Mouse (Mus musculus) thymus, postnatal 36 days (tissue): ENCODE results near the gene Rln1.

Experiments used
- DNase-seq, 2 experiments: peaks; one replicate each; pipeline ENCODE4 v3.0.0; 2022; ENCODE audit warnings: mixed read lengths in 2 of 2

Gene Rln1

DNA sequence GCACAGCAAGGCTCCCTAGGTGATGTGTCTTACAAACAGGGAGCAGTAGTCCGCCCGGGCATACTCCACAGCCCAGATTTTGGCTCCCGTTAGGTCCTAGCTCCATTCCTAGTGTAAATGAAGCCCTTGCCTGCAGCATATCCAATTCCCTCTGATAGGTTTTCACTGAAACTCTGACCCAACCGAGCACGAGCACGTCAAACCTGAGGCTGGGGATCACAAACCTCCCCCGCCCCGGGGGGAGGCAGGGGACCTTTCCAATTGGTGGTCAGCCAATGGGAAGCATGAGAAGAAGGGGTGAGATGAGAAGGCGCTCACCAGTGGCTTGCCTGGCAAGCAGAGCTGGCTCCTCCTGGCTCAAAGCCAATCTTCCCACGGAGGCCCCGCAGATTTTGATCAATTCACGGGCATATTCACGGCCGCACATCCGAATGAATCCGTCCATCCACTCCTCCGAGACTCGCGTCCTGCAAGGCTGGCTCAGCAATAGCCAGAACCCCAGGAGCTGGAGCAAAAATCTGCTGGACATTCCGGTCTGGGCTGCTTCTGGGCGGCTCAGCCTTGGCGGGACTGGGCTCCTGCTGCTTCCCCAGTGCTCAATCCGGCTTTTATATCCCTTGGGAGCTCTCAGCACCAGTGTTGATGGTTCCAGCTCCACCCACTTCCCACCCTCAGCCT, at the start of gene Rln1:
TSS of gene Rln1 (minus strand) at position 603 of the 678 bp plus-strand sequence.
- no peak for DNase-seq

GRCm38 (mm10) chr19:29383368-29383767, 48.9 kb upstream of the Rln1 start:
- DNase-seq = no peak

GRCm38 (mm10) chr19:29379839-29380603, 45.6 kb upstream of the Rln1 start:
- no peak for DNase-seq

GRCm38 (mm10) chr19:29376382-29376781, 41.9 kb upstream of the Rln1 start:
- no peak for DNase-seq

DNA sequence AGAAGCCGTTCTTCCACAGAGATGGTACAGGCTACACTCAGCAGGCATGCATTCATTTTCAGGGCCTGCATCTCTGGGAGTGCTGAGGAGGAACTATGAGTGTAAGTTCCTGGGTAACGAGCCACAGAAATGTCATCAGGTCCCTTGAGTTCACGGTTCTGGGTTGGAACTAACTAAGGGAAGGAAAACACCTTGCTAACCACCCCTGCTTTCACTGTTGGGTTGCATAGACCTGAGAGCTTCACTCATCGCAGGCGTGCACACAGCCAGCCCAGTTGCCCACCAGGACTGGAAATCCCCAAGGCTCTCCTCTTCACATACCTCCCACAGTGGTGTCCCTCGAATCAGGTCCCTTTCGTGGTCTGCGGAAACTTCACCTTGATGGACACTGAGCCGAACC, 40.5 kb upstream of the Rln1 start:
- no peak for DNase-seq

DNA sequence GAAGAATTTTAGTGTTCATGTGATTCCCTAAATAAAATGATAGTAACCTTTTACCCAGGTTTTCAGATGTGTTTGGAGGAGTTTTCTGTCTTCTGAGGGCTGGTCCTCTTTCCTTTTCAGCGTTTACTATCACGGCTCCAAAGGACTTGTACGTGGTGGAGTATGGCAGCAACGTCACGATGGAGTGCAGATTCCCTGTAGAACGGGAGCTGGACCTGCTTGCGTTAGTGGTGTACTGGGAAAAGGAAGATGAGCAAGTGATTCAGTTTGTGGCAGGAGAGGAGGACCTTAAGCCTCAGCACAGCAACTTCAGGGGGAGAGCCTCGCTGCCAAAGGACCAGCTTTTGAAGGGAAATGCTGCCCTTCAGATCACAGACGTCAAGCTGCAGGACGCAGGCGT, 39.0 kb upstream of the Rln1 start:
- DNase-seq = no peak

- no peak for DNase-seq
These were observed 38.2 kb upstream of the Rln1 start for GRCm38 (mm10) chr19:29372621-29373020.

DNA sequence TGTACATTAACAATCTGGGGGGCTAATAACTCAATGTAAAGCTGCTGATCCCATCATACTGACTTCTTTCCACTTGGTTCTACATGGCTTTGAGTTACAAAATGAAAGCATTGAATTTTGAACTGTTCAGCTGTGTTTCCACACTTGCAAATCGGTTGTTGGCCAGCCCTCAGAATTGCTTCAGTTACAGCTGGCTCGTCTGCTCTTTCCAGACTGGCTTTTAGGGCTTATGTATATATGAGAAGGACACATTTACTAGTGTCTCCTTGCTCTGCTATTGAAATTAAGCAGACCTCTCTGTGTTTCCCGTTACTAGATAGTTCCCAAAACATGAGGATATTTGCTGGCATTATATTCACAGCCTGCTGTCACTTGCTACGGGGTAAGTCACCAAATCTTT, 37.7 kb upstream of the Rln1 start:
- DNase-seq = no peak

GRCm38 (mm10) chr19:29371284-29372081, 37.0 kb upstream of the Rln1 start:
- DNase-seq = peak in 1 of 2 experiments; percentile 39

GRCm38 (mm10) chr19:29370545-29371283, 36.2 kb upstream of the Rln1 start:
- DNase-seq = no peak

DNA sequence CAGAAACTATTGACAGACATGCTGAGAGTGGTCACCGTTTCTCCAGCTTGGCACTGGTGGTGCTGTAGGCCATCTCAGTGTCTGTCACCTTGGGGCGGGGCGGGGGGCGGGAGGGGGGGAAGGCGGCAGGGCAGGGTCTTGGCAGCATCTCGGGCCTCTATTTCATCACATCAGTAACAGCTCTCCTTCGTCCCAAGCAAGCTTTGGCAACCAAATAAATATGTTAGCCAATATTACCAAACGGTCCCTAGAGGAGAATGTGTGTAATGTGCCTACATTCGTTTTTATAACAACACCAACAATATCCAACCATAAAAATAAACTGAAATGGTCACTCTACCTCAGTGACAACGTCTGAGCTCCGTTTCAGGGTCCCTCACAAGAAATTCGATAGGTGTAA, 35.6 kb upstream of the Rln1 start:
- DNase-seq = no peak

DNA sequence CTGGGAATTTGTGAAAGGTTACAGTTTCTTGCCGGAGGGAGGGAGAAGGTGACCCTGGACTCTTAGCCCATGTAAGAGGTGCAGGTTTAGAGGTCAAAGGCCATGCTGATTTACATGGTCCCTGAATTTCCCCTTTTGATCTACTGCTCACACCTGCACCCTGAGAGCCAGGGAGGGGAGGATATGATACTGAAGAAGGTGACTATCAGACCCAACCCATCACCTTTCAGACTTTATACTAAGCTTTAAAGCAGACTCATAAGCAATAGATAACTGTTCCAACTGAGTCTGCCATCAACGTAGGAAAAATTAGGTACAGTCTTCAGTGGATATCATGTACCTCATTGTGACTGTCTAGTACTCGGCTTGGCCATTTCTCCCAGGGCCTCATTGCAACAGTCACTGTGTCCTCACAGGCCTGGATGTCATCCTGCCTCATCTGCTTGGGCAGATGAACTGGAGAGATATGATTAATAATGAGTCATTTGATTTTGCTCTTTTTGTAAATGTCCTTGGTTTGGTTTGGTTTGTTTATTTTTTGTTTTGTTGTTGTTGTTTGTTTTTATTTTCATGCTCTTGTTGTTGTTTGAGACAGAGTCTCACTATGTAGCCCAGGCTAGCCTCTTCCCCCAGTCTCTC, 34.3 kb upstream of the Rln1 start:
- DNase-seq = no peak

DNA sequence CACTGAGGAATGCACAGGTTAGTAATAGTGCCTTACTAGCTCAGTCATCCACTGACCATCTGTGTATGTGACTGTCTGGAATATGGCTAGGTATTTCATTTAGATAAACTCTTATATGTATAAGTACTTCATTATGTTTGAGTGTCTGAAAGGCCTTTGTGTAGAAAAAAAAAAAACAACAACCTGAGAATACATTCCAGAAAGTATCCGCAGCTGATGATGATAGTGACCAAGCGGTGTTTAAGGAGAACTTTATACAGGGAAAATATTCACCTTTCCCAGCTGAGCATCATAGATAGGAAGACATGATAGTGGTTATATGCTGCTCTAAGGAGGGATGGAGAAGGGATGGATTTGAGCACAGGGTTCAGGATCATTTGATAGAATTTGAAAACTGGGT, 33.6 kb upstream of the Rln1 start:
- DNase-seq = no peak

DNA sequence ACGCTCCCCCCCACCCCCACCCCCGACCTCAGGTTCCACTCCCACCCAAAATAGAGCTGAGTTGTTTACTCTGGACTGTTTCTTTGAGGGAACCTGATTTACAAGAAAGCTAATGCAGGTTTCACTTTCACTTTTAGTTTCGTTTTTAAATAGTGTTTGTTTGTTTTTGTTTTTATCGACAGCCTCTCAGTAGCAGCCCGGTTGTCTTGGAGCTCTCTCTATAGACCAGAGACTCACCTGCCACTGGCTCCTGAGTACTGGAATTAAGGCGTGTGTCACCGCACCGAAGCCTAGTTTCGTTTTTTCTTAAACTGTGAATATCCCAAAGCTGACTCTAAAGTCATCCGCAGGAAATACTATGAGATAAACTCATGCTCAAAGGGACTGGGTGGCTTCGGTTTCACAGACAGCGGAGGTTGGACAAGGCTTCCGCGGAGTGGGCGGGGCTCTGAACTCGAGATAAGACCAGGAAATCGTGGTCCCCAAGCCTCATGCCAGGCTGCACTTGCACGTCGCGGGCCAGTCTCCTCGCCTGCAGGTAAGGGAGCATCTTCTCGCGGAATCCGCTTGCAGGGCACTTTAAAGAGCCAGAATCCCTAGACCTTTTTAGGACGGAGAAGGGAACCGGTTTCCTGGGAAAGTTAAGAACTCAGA, 32.6 kb upstream of the Rln1 start, which contains the start of the genes Plgrkt and Cd274:
TSS of gene Plgrkt (minus strand) at position 422 of the 654 bp plus-strand sequence.
TSS of gene Cd274 (plus strand) at position 487 of the 654 bp plus-strand sequence.
- DNase-seq = peak; percentile 88 to 93

GRCm38 (mm10) chr19:29366226-29366968, 31.9 kb upstream of the Rln1 start:
- no peak for DNase-seq

- no peak for DNase-seq
These were observed 30.6 kb upstream of the Rln1 start for GRCm38 (mm10) chr19:29365105-29365504.

DNA sequence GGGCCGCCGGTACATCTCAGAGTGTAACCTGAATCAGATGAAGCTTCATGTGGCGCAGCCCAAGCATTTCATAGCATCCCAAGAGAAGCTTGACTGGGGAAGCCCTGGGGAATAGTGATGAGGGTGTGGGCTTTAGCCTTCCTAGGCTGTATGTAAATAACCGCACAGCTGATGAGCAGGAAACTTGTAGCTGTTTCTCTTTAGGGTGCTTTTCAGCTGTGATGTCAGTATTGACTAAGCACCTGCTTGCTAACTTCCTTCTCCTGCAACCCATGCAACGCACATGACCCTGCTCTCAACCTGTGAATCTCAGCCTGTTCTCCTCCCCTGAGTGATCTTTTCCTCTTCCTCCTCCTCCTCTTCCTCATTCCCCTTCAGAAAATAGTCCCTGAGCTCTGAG, 29.6 kb upstream of the Rln1 start:
- DNase-seq = no peak

- DNase-seq = no peak
These were observed 29.1 kb upstream of the Rln1 start for GRCm38 (mm10) chr19:29363557-29363956.

DNA sequence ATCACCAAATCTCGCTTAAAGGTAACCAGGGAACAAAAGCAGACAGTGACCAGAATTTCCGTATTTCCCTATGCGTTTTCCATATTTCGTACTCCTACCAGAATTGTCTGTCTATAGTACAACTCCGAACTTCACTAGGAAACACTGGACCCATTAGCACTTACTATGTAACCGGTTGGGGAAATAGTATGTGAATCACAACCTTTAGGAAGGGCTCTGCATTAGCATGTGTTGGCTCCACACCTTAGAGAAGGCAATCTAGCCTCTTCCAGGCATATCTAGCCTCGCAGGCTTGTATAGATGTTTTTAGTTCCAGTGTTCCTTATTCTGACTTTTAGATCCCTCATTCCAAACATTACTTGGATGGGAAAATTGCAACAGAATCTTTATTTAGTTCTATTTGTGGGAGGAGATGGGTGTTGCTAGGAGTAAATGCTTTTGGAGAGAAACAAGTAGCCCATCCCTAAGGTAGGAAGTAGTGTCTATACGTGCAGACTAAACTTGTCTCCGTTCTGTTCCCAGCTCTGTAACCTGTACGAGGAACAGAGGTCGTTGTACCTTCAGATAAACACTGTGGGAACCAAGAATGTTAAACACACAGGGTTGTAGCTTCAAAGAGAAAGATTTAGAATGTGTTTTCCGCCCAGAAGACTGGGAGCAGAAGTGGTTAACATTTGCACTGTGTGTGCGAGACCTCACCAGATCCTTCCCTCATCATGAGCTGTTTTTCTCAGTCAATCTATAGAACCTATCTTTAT, 27.9 kb upstream of the Rln1 start:
- no peak for DNase-seq
